26 mouse cellular contexts compared by ENCODE assay signal in the genomic region with DNA sequence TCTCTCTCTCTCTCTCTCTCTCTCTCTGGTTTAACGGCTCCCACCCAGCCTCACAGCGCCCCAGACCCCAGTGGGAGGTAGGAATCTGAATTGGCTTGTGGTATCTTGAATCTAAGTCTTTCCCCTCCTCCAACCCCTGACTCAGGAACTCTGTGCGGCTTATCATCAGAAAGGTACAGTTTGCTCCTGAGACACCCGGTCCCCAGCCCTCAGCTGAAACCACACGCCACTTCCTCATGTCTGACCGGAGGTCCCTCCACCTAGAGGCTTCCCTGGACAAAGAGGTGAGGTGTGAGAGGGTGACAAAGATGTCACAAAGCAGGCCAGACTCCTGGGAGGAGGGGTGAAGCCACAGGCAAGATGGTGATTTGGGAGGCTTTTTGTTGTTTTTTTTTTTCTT. TPM values are rescaled to one million over a fixed set of nuclear protein-coding genes. Genes with fewer than 3 reads are reported as not detected.
DNase-seq lines count a peak whose midpoint lies in the region; ATAC-seq and TF ChIP-seq lines count a peak whose summit lies in the region.
"Had no signal": no experiment of that assay in that cellular context is flagged by ENCODE, and none has a peak within 500 bp of the region (broad histone marks: within the 10 kb centered on the region; RNA-seq: fewer than 3 reads in every experiment).

No protein-coding gene starts in this region.

- DNase-seq in liver (no peak), G1E (ENCODE audit: low spot score) (no peak)
- no peak for DNase-seq in layer of hippocampus, adult 9-10 months (ENCODE audit: low spot score)
- DNase-seq: cerebellum, adult 9-10 months; gastrocnemius, adult 2 months; heart, postnatal 36 days; kidney, adult 8-10 months; kidney, postnatal 10 days; lung, postnatal 4 days; retina, postnatal 1 day; right cerebral cortex, postnatal 25 days; thymus, adult 2 months had no signal

- peak overlapping the region; percentile 5; the same call in 1 of the 2 replicates for H3K4me2 ChIP-seq in liver, embryonic 12.5 days
- no peak overlapping the region for H3K4me2 ChIP-seq in stomach, embryonic 16.5 days (ENCODE audit: low read depth, low read length)
- H3K4me2 ChIP-seq in midbrain, embryonic 16.5 days (ENCODE audit: low read length), result no peak overlapping the region
- H3K4me2 ChIP-seq: forebrain, embryonic 13.5 days; heart, embryonic 15.5 days; hindbrain, embryonic 14.5 days; intestine, embryonic 15.5 days; limb, embryonic 12.5 days; midbrain, embryonic 11.5 days had no signal

- H3K27me3 ChIP-seq in liver, embryonic 12.5 days (replicated peaks), result no peaks in the 10 kb centered on the region
- H3K27me3 ChIP-seq in G1E (ENCODE audit: insufficient read depth, low read length), result no peaks in the 10 kb centered on the region
- no peaks in the 10 kb centered on the region for H3K27me3 ChIP-seq in stomach, embryonic 16.5 days (ENCODE audit: control insufficient read depth, insufficient read depth, low read length)
- no peaks in the 10 kb centered on the region for H3K27me3 ChIP-seq in midbrain, embryonic 16.5 days (ENCODE audit: control insufficient read depth, insufficient read depth, low read depth, low read length)
- H3K27me3 ChIP-seq: forebrain, embryonic 13.5 days; heart, embryonic 15.5 days; intestine, embryonic 15.5 days; limb, embryonic 12.5 days; Patski had no signal

- no peak for TF ChIP-seq CTCF in G1E (IDR thresholded peaks at IDR 0.05; ENCODE audit: low read depth, low read length)

- H3K79me2 ChIP-seq in macrophage (ENCODE audit: inconsistent target), result peaks cover 76% of the 10 kb centered on the region

- no peak for ATAC-seq in liver, embryonic 12.5 days
- 0 out of 2 replicates have a peak, but pooled peaks have one; percentile 9 for ATAC-seq in G1E (ENCODE audit: extremely low read depth, insufficient number of reproducible peaks, low FRiP score, poor library complexity, severe bottlenecking)
- no peak for ATAC-seq in stomach, embryonic 16.5 days (ENCODE audit: insufficient read depth, low FRiP score)
- ATAC-seq in midbrain, embryonic 16.5 days, result no peak
- ATAC-seq: CD4-positive, CD25-positive, alpha-beta regulatory T cell, adult 4 months; forebrain, embryonic 13.5 days; intestine, embryonic 15.5 days; Patski had no signal

- WGBS in liver, embryonic 12.5 days (ENCODE audit: insufficient replicate concordance), result 27% methylated on average over 6 of the region's 6 CpGs
- 19% methylated on average over 6 of the region's 6 CpGs for WGBS in macrophage (ENCODE audit: missing documents)
- WGBS in stomach, embryonic 16.5 days, result 74% methylated on average over 6 of the region's 6 CpGs
- 92% methylated on average over 6 of the region's 6 CpGs for WGBS in midbrain, embryonic 16.5 days

- peaks cover 65% of the 10 kb centered on the region for H3K36me3 ChIP-seq in liver, embryonic 12.5 days
- H3K36me3 ChIP-seq in G1E (replicated peaks) (peaks cover 85% of the 10 kb centered on the region), macrophage (ENCODE audit: inconsistent target) (peaks cover 63% of the 10 kb centered on the region)
- H3K36me3 ChIP-seq in stomach, embryonic 16.5 days (ENCODE audit: control insufficient read depth, insufficient read depth, low read length), result 0 out of 2 replicates have a peak, but pooled peaks cover 5% of the 10 kb centered on the region
- H3K36me3 ChIP-seq in midbrain, embryonic 16.5 days (ENCODE audit: control insufficient read depth, insufficient read depth, low read length), result peaks cover 43% of the 10 kb centered on the region

- H3K4me3 ChIP-seq in liver, embryonic 12.5 days, result no peak overlapping the region
- no peak overlapping the region; the same call in 1 of the 2 replicates for H3K4me3 ChIP-seq in G1E (ENCODE audit: low read depth, low read length)
- H3K4me3 ChIP-seq in macrophage (ENCODE audit: inconsistent target), result no peak overlapping the region
- no peak overlapping the region for H3K4me3 ChIP-seq in stomach, embryonic 16.5 days (replicated peaks; ENCODE audit: low read length)
- H3K4me3 ChIP-seq in midbrain, embryonic 16.5 days (ENCODE audit: low read depth, low read length), result no peak overlapping the region
- H3K4me3 ChIP-seq: forebrain, embryonic 13.5 days; gastrocnemius, adult 2 months; heart, embryonic 15.5 days; intestine, embryonic 15.5 days; limb, embryonic 12.5 days had no signal

- H3K9me3 ChIP-seq in liver, embryonic 12.5 days (replicated peaks), result no peaks in the 10 kb centered on the region
- H3K9me3 ChIP-seq in G1E (replicated peaks), result no peaks in the 10 kb centered on the region
- H3K9me3 ChIP-seq in stomach, embryonic 16.5 days (replicated peaks; ENCODE audit: control insufficient read depth, low read length), result no peaks in the 10 kb centered on the region
- H3K9me3 ChIP-seq in midbrain, embryonic 16.5 days (replicated peaks; ENCODE audit: control insufficient read depth, low read length, poor library complexity, severe bottlenecking), result no peaks in the 10 kb centered on the region
- H3K9me3 ChIP-seq: forebrain, embryonic 13.5 days; heart, embryonic 15.5 days; intestine, embryonic 15.5 days; limb, embryonic 12.5 days had no signal

- H3K9ac ChIP-seq in liver, embryonic 12.5 days, result 0 out of 2 replicates have a peak overlapping the region, but pooled peaks have one; percentile 4
- H3K9ac ChIP-seq in stomach, embryonic 16.5 days (ENCODE audit: low read length), result no peak overlapping the region
- H3K9ac ChIP-seq in midbrain, embryonic 16.5 days (ENCODE audit: low read depth, low read length), result no peak overlapping the region
- H3K9ac ChIP-seq: forebrain, embryonic 13.5 days; heart, embryonic 15.5 days; hindbrain, embryonic 14.5 days; intestine, embryonic 15.5 days; limb, embryonic 12.5 days; liver, embryonic 14.5 days had no signal

- H3K4me1 ChIP-seq in liver, embryonic 12.5 days, result peaks cover 60% of the 10 kb centered on the region
- peaks cover 56% of the 10 kb centered on the region for H3K4me1 ChIP-seq in G1E (ENCODE audit: insufficient read depth, low read depth, low read length)
- peaks cover 10% of the 10 kb centered on the region for H3K4me1 ChIP-seq in stomach, embryonic 16.5 days (ENCODE audit: control insufficient read depth, insufficient read depth, low read length)
- H3K4me1 ChIP-seq in midbrain, embryonic 16.5 days (ENCODE audit: control insufficient read depth, insufficient read depth, low read length), result peaks cover 21% of the 10 kb centered on the region

- H3K27ac ChIP-seq in liver, embryonic 12.5 days, result no peak overlapping the region
- H3K27ac ChIP-seq in macrophage, result peak overlapping the region; percentile 100
- peak overlapping the region; percentile 27; the same call in 1 of the 2 replicates for H3K27ac ChIP-seq in stomach, embryonic 16.5 days (ENCODE audit: low read length)
- no peak overlapping the region for H3K27ac ChIP-seq in midbrain, embryonic 16.5 days (ENCODE audit: low read length)
- H3K27ac ChIP-seq: forebrain, embryonic 13.5 days; gastrocnemius, adult 2 months; heart, embryonic 15.5 days; hindbrain, embryonic 14.5 days; intestine, embryonic 15.5 days; limb, embryonic 12.5 days; liver, embryonic 14.5 days had no signal

RNA-seq across cellular contexts. Expression of a gene that starts 5.0 kb away (rescaled TPM):
- 17.9 and 22.5 TPM in 2 replicates for polyA plus RNA-seq in liver, embryonic 12.5 days (2016; fragmentation: Nextera tagmentation; extraction: Ambion mirVana)
- total RNA-seq in G1E (2014; fragmentation: Nextera tagmentation) (51.7 and 69.3 TPM in 2 replicates), G1E (2017) (97.1 and 114 TPM in 2 replicates)
- polyA plus RNA-seq in G1E (2012) (327 and 349 TPM in 2 replicates), macrophage (2018) (230 to 319 TPM (median 312 TPM) in 3 replicates)
- 1,000 to 10,000 TPM in 11 of 26 experiments, 100 to 1,000 TPM in 15; 122 to 1,570 (median 865) TPM for total RNA-seq in macrophage (2018; cell fraction: chromatin; rRNA removed)
- total RNA-seq in macrophage (2018; cell fraction: cytosol; rRNA removed), result 100 to 1,000 TPM; 129 to 393 (median 270) TPM
- total RNA-seq in macrophage (2018; cell fraction: nucleus; rRNA removed), result 100 to 1,000 TPM; 145 to 858 (median 561) TPM
- 14.7 and 14.8 TPM in 2 replicates for polyA plus RNA-seq in stomach, embryonic 16.5 days (2015; fragmentation: Nextera tagmentation; extraction: Ambion mirVana)
- polyA plus RNA-seq in midbrain, embryonic 16.5 days (2015; fragmentation: Nextera tagmentation; extraction: Ambion mirVana), result 52.6 and 58.9 TPM in 2 replicates

RNA-seq across cellular contexts. Expression of a gene that starts 14.3 kb away (rescaled TPM):
- 19.7 and 21.7 TPM in 2 replicates for polyA plus RNA-seq in liver, embryonic 12.5 days (2016; fragmentation: Nextera tagmentation; extraction: Ambion mirVana)
- total RNA-seq in G1E (2014; fragmentation: Nextera tagmentation), result 13.2 and 18.1 TPM in 2 replicates
- total RNA-seq in G1E (2017), result 37.0 and 42.4 TPM in 2 replicates
- 18.5 and 22.6 TPM in 2 replicates for polyA plus RNA-seq in G1E (2012)
- total RNA-seq in macrophage (2018; cell fraction: chromatin; rRNA removed), result 10 to 100 TPM in 20 of 26 experiments, 1 to 10 TPM in 6; 7.7 to 19.3 (median 12.0) TPM
- 10 to 100 TPM; 35.3 to 80.0 (median 55.9) TPM for total RNA-seq in macrophage (2018; cell fraction: cytosol; rRNA removed)
- total RNA-seq in macrophage (2018; cell fraction: nucleus; rRNA removed), result 10 to 100 TPM; 12.6 to 31.8 (median 18.8) TPM
- polyA plus RNA-seq in macrophage (2018), result 29.8 to 44.9 TPM (median 39.4 TPM) in 3 replicates
- polyA plus RNA-seq in stomach, embryonic 16.5 days (2015; fragmentation: Nextera tagmentation; extraction: Ambion mirVana), result 37.4 and 37.9 TPM in 2 replicates
- polyA plus RNA-seq in midbrain, embryonic 16.5 days (2015; fragmentation: Nextera tagmentation; extraction: Ambion mirVana), result 44.1 and 45.9 TPM in 2 replicates

RNA-seq across cellular contexts. Expression of a gene that starts 21.8 kb away (rescaled TPM):
- polyA plus RNA-seq in liver, embryonic 12.5 days (2016; fragmentation: Nextera tagmentation; extraction: Ambion mirVana), result 0.12 and 0.23 TPM in 2 replicates
- total RNA-seq in G1E (2014; fragmentation: Nextera tagmentation) (not detected in 2 replicates), G1E (2017) (0.06 and 0.66 TPM in 2 replicates)
- polyA plus RNA-seq in G1E (2012) (not detected in 2 replicates), macrophage (2018) (2.4 to 5.2 TPM (median 4.4 TPM) in 3 replicates)
- total RNA-seq in macrophage (2018; cell fraction: chromatin; rRNA removed), result 10 to 100 TPM; 15.3 to 70.9 (median 30.3) TPM
- total RNA-seq in macrophage (2018; cell fraction: cytosol; rRNA removed), result 1 to 10 TPM; 2.5 to 9.7 (median 5.3) TPM
- 10 to 100 TPM in 25 of 26 experiments, 1 to 10 TPM in 1; 9.8 to 55.7 (median 28.5) TPM for total RNA-seq in macrophage (2018; cell fraction: nucleus; rRNA removed)
- polyA plus RNA-seq in stomach, embryonic 16.5 days (2015; fragmentation: Nextera tagmentation; extraction: Ambion mirVana), result 0.45 and 0.97 TPM in 2 replicates
- polyA plus RNA-seq in midbrain, embryonic 16.5 days (2015; fragmentation: Nextera tagmentation; extraction: Ambion mirVana), result 0.35 and 0.49 TPM in 2 replicates
- polyA plus RNA-seq: CD4-positive, CD25-positive, alpha-beta regulatory T cell, adult 4 months; neural tube, embryonic 11.5 days had no signal

RNA-seq across cellular contexts. Expression of a gene that starts 22.4 kb away (rescaled TPM):
- 0.87 and 1.1 TPM in 2 replicates for polyA plus RNA-seq in liver, embryonic 12.5 days (2016; fragmentation: Nextera tagmentation; extraction: Ambion mirVana)
- not detected in 2 replicates for total RNA-seq in G1E (2014; fragmentation: Nextera tagmentation)
- not detected in 2 replicates for total RNA-seq in G1E (2017)
- polyA plus RNA-seq in G1E (2012), result not detected in 2 replicates
- 100 to 1,000 TPM in 19 of 26 experiments, 10 to 100 TPM in 7; 38.5 to 511 (median 181) TPM for total RNA-seq in macrophage (2018; cell fraction: chromatin; rRNA removed)
- 100 to 1,000 TPM in 21 of 26 experiments, 10 to 100 TPM in 5; 78.1 to 341 (median 209) TPM for total RNA-seq in macrophage (2018; cell fraction: cytosol; rRNA removed)
- 100 to 1,000 TPM in 24 of 26 experiments, 10 to 100 TPM in 2; 63.6 to 577 (median 286) TPM for total RNA-seq in macrophage (2018; cell fraction: nucleus; rRNA removed)
- 84.4 to 133 TPM (median 111 TPM) in 3 replicates for polyA plus RNA-seq in macrophage (2018)
- 9.0 and 10.5 TPM in 2 replicates for polyA plus RNA-seq in stomach, embryonic 16.5 days (2015; fragmentation: Nextera tagmentation; extraction: Ambion mirVana)
- polyA plus RNA-seq in midbrain, embryonic 16.5 days (2015; fragmentation: Nextera tagmentation; extraction: Ambion mirVana), result 1.7 and 2.6 TPM in 2 replicates

RNA-seq across cellular contexts. Expression of a gene that starts 27.6 kb away (rescaled TPM):
- 28.6 and 29.7 TPM in 2 replicates for polyA plus RNA-seq in liver, embryonic 12.5 days (2016; fragmentation: Nextera tagmentation; extraction: Ambion mirVana)
- 36.5 and 39.9 TPM in 2 replicates for total RNA-seq in G1E (2014; fragmentation: Nextera tagmentation)
- total RNA-seq in G1E (2017), result 6.9 and 7.8 TPM in 2 replicates
- 104 and 111 TPM in 2 replicates for polyA plus RNA-seq in G1E (2012)
- 10 to 100 TPM in 24 of 26 experiments, 1 to 10 TPM in 2; 8.1 to 32.4 (median 21.4) TPM for total RNA-seq in macrophage (2018; cell fraction: chromatin; rRNA removed)
- 10 to 100 TPM; 14.1 to 24.3 (median 19.8) TPM for total RNA-seq in macrophage (2018; cell fraction: cytosol; rRNA removed)
- 10 to 100 TPM; 10.7 to 37.3 (median 20.3) TPM for total RNA-seq in macrophage (2018; cell fraction: nucleus; rRNA removed)
- 16.8 to 21.8 TPM (median 20.3 TPM) in 3 replicates for polyA plus RNA-seq in macrophage (2018)
- polyA plus RNA-seq in stomach, embryonic 16.5 days (2015; fragmentation: Nextera tagmentation; extraction: Ambion mirVana), result 32.0 and 32.2 TPM in 2 replicates
- polyA plus RNA-seq in midbrain, embryonic 16.5 days (2015; fragmentation: Nextera tagmentation; extraction: Ambion mirVana), result 33.0 and 35.0 TPM in 2 replicates

Comparison
In these comparisons a context has a peak if more than half of its experiments do, and no peak if none do; other contexts are left out.
1. H3K27ac ChIP-seq: peak in macrophage (single experiment) and stomach, embryonic 16.5 days (single experiment); none in liver, embryonic 12.5 days (single experiment) and midbrain, embryonic 16.5 days (single experiment).